Mouse (Mus musculus): ENCODE results near the gene Calu. TPM values are rescaled to one million over a fixed set of nuclear protein-coding genes. Genes with fewer than 3 reads are reported as not detected.

Gene Calu
- 10 to 100 TPM; 58.1 to 65.7 TPM for total RNA-seq (2023)

DNA sequence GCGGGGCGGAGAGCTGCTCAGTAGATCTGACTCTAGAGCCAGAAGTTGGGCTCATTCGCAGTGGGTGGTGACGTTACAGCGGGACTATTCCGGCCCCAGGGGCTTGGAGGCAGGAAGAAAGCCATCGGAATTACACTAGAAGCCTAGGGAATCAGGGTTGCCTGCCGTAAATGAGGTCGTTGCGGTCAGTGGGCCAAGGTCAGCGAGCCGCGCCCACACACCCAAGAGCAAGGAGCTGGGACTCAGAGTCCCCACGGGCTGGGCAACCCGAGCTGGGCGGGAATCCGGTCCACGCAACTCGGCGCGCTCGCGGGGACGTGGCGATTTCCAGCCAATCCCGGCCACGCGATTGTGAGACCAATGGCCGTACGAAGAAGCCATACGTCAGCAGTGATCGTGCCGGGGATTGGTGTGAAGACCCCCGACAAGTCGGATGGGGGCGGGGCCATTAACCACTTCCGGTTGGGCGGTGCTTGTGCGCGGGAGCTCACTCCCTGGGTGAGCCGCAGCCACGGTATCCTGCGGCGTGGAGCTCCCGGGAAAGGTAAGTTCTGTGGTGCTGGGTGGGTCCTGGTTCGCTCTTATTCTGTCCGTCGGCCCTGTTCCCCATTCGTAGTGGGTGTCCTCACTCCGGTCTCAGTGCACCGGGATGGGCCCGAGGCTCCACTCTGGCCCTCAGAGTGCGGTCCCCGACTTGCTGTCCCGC, at the start of gene Calu:
Calu (plus strand) TSS at position 405 of the 706 bp plus-strand sequence.

DNA sequence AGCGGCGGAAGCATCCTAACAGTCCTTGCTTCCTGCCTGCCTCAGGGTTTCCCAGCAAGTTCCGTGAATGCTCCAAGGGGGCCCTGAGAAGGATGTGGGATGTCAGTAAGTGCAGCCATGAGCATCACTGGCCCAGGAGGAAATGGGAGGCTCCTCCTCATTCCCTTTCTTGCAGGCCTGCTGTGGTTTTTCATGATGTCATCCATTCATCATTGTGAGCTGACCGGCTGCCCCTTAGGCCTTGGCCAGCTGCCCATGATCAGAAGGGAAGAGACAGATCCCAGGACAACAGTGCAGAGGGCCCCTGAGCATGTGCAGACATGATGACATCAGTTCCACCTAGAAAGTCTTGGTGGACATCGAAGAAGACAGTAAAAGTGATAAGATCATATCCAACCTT, 29.0 kb upstream of the Calu start, which contains the start of gene Fam71f1:
Fam71f1 (plus strand) TSS at position 262 of the 400 bp plus-strand sequence.

DNA sequence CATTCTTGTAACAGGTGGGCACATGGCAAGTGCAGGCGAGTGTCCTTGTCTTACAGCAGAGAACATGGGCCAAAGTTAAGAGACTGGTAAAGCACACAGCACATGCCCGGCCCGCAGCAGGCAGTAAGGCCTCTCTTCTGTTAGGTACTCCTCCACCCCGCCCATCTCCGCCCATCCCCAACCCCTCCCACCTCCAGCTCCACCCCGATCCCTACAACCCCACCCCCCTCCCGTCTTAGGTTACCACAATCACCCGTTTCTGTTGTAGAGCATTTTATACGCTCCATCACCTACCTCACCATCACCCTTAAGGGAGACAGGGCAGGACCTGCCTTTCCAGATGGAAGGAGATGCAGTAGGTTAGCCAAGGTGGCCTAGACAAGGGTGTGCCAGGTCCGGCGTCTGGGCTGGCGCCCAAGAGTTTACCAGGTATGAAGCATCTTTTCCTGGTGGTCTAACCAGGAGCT, 40.2 kb downstream of the Calu start, which contains the start of gene Opn1sw:
Opn1sw (minus strand) TSS at position 417 of the 467 bp plus-strand sequence.

DNA sequence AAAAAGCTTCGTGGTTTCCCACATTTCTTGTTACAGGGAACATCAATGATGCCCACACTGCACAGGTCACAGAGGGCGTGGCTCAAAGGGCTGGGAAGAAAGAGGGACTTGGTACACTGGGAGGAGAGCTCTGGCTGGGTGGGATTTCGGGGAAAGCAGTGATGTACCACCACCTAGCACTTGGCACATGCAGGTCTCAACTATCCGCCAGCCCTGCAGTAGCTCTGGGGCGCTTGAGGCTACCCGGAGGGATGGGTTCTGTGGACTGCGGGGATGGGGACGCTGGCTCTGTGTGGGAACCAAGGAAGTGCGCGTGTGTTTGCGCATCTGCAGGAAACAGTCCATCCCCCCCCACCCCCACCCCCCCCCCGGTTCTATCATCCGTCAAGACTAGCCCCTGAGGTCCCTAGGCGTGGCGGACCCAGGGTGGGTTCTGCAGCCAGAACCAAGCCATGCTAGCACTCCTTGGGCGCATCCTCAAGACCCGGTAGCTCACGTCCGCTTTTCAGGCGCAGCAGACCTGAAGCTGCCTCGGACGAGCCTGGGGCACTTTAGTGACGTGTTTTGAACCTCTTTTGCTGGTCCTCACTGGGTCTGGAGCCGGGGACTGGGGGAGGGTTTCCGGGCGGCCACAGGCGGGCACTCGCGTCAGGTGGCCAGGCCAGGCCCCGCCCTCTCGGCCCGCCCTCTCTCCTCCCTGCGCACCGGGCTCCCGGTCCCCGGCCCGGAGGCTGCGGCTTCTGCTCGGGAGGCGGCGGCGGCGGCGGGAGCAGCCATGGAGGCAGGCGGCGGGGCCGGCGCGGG, 48.2 kb downstream of the Calu start, which contains the start of gene Ccdc136:
Ccdc136 (plus strand) TSS at position 400 of the 804 bp plus-strand sequence.

Other genes starting within 250 kb of the Calu start
- gene Rbm28, start 183.1 kb upstream of the Calu start, total RNA-seq (2023) = 10 to 100 TPM; 67.8 to 72.2 TPM
- gene Prrt4, start 168.5 kb upstream of the Calu start, total RNA-seq (2023) = under 1 TPM; 0.15 TPM
- gene Impdh1, start 131.7 kb upstream of the Calu start, total RNA-seq (2023) = 100 to 1,000 TPM; 130 to 147 TPM
- gene Hilpda, start 75.6 kb upstream of the Calu start, total RNA-seq (2023) = 10 to 100 TPM; 11.1 to 12.2 TPM
- gene Fam71f2, start 68.5 kb upstream of the Calu start, total RNA-seq (2023) = 1 to 10 TPM; 1.3 to 1.5 TPM
- not detected for gene Fam71f1, start 28.9 kb upstream of the Calu start, total RNA-seq (2023)
- gene Opn1sw, start 40.4 kb downstream of the Calu start, total RNA-seq (2023) = not detected
- 1 to 10 TPM in 1 of 2 experiments, under 1 TPM in 1; 0.21 to 1.7 TPM for gene Ccdc136, start 48.2 kb downstream of the Calu start, total RNA-seq (2023)
- gene Flnc, start 85.2 kb downstream of the Calu start, total RNA-seq (2023) = not detected
- gene Atp6v1f, start 119.6 kb downstream of the Calu start, total RNA-seq (2023) = 100 to 1,000 TPM; 153 to 159 TPM
- 10 to 100 TPM in 1 of 2 experiments, 1 to 10 TPM in 1; 9.8 to 12.1 TPM for gene Atp6v1fnb, start 123.4 kb downstream of the Calu start, total RNA-seq (2023)
- not detected for gene Kcp, start 159.9 kb downstream of the Calu start, total RNA-seq (2023)
- gene Irf5, start 178.6 kb downstream of the Calu start, total RNA-seq (2023) = 1 to 10 TPM; 3.6 to 6.3 TPM